In the genomic region with DNA sequence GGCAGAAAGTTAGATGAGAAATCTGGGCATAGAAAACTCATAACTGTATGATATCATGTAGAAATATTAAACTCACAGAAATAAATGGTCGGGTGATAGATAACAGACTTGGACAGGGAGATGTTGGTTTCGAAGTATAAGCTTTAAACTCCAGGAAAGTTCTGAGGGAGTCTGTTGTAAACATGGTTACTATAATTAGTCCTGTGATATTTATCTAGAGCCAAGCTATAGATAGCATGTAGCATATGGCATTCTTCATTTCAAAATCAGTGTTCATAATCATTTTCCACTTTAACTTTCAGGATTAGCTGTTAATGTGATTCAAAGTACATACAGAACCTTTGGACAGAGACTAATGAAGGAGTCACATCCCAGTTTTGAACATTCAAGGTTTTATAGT, we compare ENCODE assay signal across 16 mouse cellular contexts.
"Had no signal": no experiment of that assay in that cellular context is flagged by ENCODE, and none has a peak within 500 bp of the region (broad histone marks: within the 10 kb centered on the region; RNA-seq: fewer than 3 reads in every experiment).

No protein-coding gene starts in this region.

- H3K4me3 ChIP-seq: kidney, embryonic 15.5 days; limb, embryonic 12.5 days; limb, embryonic 15.5 days; lung, embryonic 15.5 days had no signal

- ATAC-seq: liver, postnatal 0 days had no signal

- H3K27ac ChIP-seq: kidney, embryonic 15.5 days; limb, embryonic 12.5 days; limb, embryonic 15.5 days; liver, embryonic 14.5 days; lung, embryonic 15.5 days had no signal

- H3K36me3 ChIP-seq: kidney, embryonic 15.5 days; limb, embryonic 12.5 days; limb, embryonic 15.5 days; lung, embryonic 15.5 days had no signal

- H3K27me3 ChIP-seq: kidney, embryonic 15.5 days; limb, embryonic 12.5 days; limb, embryonic 15.5 days; lung, embryonic 15.5 days had no signal

- H3K4me1 ChIP-seq: kidney, embryonic 15.5 days; limb, embryonic 12.5 days; lung, embryonic 15.5 days had no signal

- H3K9me3 ChIP-seq: kidney, embryonic 15.5 days; limb, embryonic 12.5 days; limb, embryonic 15.5 days; lung, embryonic 15.5 days had no signal

- DNase-seq: kidney, adult 8-10 months; kidney, postnatal 10 days; kidney, postnatal 36 days; left cerebral cortex, postnatal 4 days; liver, postnatal 0 days; lung, postnatal 14 days; lung, postnatal 4 days; midbrain, embryonic 14.5 days; thymus, postnatal 25 days had no signal

- H3K9ac ChIP-seq: kidney, embryonic 15.5 days; limb, embryonic 12.5 days; limb, embryonic 15.5 days; liver, embryonic 14.5 days; liver, postnatal 0 days; lung, embryonic 15.5 days had no signal

- H3K4me2 ChIP-seq: kidney, embryonic 15.5 days; limb, embryonic 12.5 days; limb, embryonic 15.5 days; liver, embryonic 11.5 days; lung, embryonic 15.5 days; midbrain, embryonic 11.5 days had no signal
